In genomic region chr13:3547410-3547809, GRCm38 (mm10) we compare ENCODE assay signal across 13 mouse cellular contexts. TPM values are rescaled to one million over a fixed set of nuclear protein-coding genes. Genes with fewer than 3 reads are reported as not detected.
A peak's percentile ranks its signal among the peaks of the same experiment; 100 is the strongest.
DNase-seq lines count a peak whose midpoint lies in the region; ATAC-seq lines count a peak whose summit lies in the region.
"Had no signal": no experiment of that assay in that cellular context is flagged by ENCODE, and none has a peak within 500 bp of the region (broad histone marks: within the 10 kb centered on the region; RNA-seq: fewer than 3 reads in every experiment).

No protein-coding gene starts in this region.

- H3K4me3 ChIP-seq in heart, embryonic 16.5 days (ENCODE audit: low read length) = no peak overlapping the region
- H3K4me3 ChIP-seq: forebrain, embryonic 10.5 days; hindbrain, embryonic 10.5 days; myocyte had no signal

- WGBS in heart, embryonic 16.5 days = 60% methylated on average over 3 of the region's 3 CpGs

- H3K9me3 ChIP-seq in heart, embryonic 16.5 days (replicated peaks; ENCODE audit: control insufficient read depth, low read length) = no peaks in the 10 kb centered on the region
- H3K9me3 ChIP-seq: forebrain, embryonic 10.5 days; hindbrain, embryonic 10.5 days had no signal

- peaks cover 36% of the 10 kb centered on the region for H3K4me1 ChIP-seq in heart, embryonic 16.5 days (ENCODE audit: control insufficient read depth, insufficient read depth, low read length)
- H3K4me1 ChIP-seq: hindbrain, embryonic 10.5 days had no signal

- H3K27me3 ChIP-seq in heart, embryonic 16.5 days (ENCODE audit: control insufficient read depth, insufficient read depth, low read length) = no peaks in the 10 kb centered on the region

- no peak overlapping the region for H3K4me2 ChIP-seq in heart, embryonic 16.5 days (ENCODE audit: low read depth, low read length)

- no peak for ATAC-seq in heart, embryonic 16.5 days (replicated peaks; ENCODE audit: extremely low read depth, insufficient read depth, low FRiP score)

- H3K36me3 ChIP-seq in heart, embryonic 16.5 days (ENCODE audit: control insufficient read depth, insufficient read depth) = peaks cover 16% of the 10 kb centered on the region

- DNase-seq in adrenal gland, postnatal 10 days = peak; percentile 37
- DNase-seq in adrenal gland, postnatal 36 days = no peak
- DNase-seq in urinary bladder, postnatal 14 days (ENCODE audit: low spot score) = peak; percentile 23
- no peak for DNase-seq in urinary bladder, adult 2 months (ENCODE audit: low spot score)
- no peak for DNase-seq in spleen, postnatal 4 days (ENCODE audit: low spot score in 2 of 2)
- DNase-seq in embryo, embryonic 11 days = no peak
- no peak for DNase-seq in ovary, postnatal 14 days (ENCODE audit: low spot score)
- DNase-seq: lung, postnatal 10 days had no signal

- H3K27ac ChIP-seq in heart, embryonic 16.5 days (ENCODE audit: low read length) = 0 out of 2 replicates have a peak overlapping the region, but pooled peaks have one; percentile 28
- H3K27ac ChIP-seq: forebrain, embryonic 10.5 days; hindbrain, embryonic 10.5 days; liver, embryonic 14.5 days had no signal

- no peak overlapping the region for H3K9ac ChIP-seq in heart, embryonic 16.5 days (ENCODE audit: low read length)
- H3K9ac ChIP-seq: liver, embryonic 14.5 days had no signal

RNA-seq across cellular contexts. Expression of gene Gdi2, which starts 9.5 kb away (rescaled TPM):
- total RNA-seq in adrenal gland, postnatal 10 days (2021) = 100 to 1,000 TPM; 347 to 374 TPM
- 100 to 1,000 TPM; 356 to 430 TPM for total RNA-seq in adrenal gland, postnatal 36 days (2021)
- polyA plus RNA-seq in urinary bladder, adult 2 months (2012; rRNA removed) = 198 and 224 TPM in 2 replicates
- polyA plus RNA-seq in heart, embryonic 16.5 days (2015; fragmentation: Nextera tagmentation; extraction: Ambion mirVana) = 325 and 342 TPM in 2 replicates

Comparison
In these comparisons a context has a peak if more than half of its experiments do, and no peak if none do; other contexts are left out.
1. DNase-seq: peak in adrenal gland, postnatal 10 days (single experiment) and urinary bladder, postnatal 14 days (single experiment); none in adrenal gland, postnatal 36 days (0 of 2), urinary bladder, adult 2 months (single experiment), spleen, postnatal 4 days (0 of 2), embryo, embryonic 11 days (single experiment) and ovary, postnatal 14 days (single experiment).